Mouse (Mus musculus) cerebellum, postnatal 25 days (tissue): ENCODE measurements around the gene Nfkbiz.

Experiments
- DNase-seq, 2 experiments: peaks; one replicate each; pipeline ENCODE4 v3.0.0; 2021; ENCODE audit warnings: mixed read lengths in 2 of 2

The Nfkbiz gene

GRCm38 (mm10) chr16:55832040-55832439, 6.7 kb downstream of the Nfkbiz start:
- DNase-seq = no peak

- DNase-seq = no peak
These were observed 7.2 kb downstream of the Nfkbiz start for GRCm38 (mm10) chr16:55831451-55831850.

- DNase-seq = no peak
These were observed 15.1 kb downstream of the Nfkbiz start for GRCm38 (mm10) chr16:55823398-55824155.

GRCm38 (mm10) chr16:55822741-55823397, 15.8 kb downstream of the Nfkbiz start:
- DNase-seq = no peak

- DNase-seq = peak; percentile 94 to 96
These were observed 16.5 kb downstream of the Nfkbiz start for GRCm38 (mm10) chr16:55821997-55822740.

- no peak for DNase-seq
These were observed 17.1 kb downstream of the Nfkbiz start for GRCm38 (mm10) chr16:55821571-55821981.

GRCm38 (mm10) chr16:55820916-55821570, 17.7 kb downstream of the Nfkbiz start:
- no peak for DNase-seq

GRCm38 (mm10) chr16:55820161-55820915, 18.4 kb downstream of the Nfkbiz start:
- no peak for DNase-seq

- peak; percentile 33 to 59 for DNase-seq
These were observed 19.4 kb downstream of the Nfkbiz start for GRCm38 (mm10) chr16:55819186-55819861.

GRCm38 (mm10) chr16:55817717-55818515, 20.8 kb downstream of the Nfkbiz start:
- no peak for DNase-seq

GRCm38 (mm10) chr16:55816202-55816941, 22.3 kb downstream of the Nfkbiz start:
- DNase-seq = no peak

- DNase-seq = no peak
These were observed 23.2 kb downstream of the Nfkbiz start for GRCm38 (mm10) chr16:55815466-55815865.

GRCm38 (mm10) chr16:55814686-55815085, 24.0 kb downstream of the Nfkbiz start:
- no peak for DNase-seq

GRCm38 (mm10) chr16:55813916-55814315, 24.8 kb downstream of the Nfkbiz start:
- no peak for DNase-seq

- DNase-seq = no peak
These were observed 26.9 kb downstream of the Nfkbiz start for GRCm38 (mm10) chr16:55811792-55812191.

GRCm38 (mm10) chr16:55809779-55810514, 28.8 kb downstream of the Nfkbiz start:
- no peak for DNase-seq

- DNase-seq = no peak
These were observed 29.4 kb downstream of the Nfkbiz start for GRCm38 (mm10) chr16:55809345-55809744.

- no peak for DNase-seq
These were observed 31.2 kb downstream of the Nfkbiz start for GRCm38 (mm10) chr16:55807505-55807932.

GRCm38 (mm10) chr16:55804799-55805198, 33.9 kb downstream of the Nfkbiz start:
- DNase-seq = no peak
